ENCODE assay signal across 8 mouse cellular contexts in the genomic region with DNA sequence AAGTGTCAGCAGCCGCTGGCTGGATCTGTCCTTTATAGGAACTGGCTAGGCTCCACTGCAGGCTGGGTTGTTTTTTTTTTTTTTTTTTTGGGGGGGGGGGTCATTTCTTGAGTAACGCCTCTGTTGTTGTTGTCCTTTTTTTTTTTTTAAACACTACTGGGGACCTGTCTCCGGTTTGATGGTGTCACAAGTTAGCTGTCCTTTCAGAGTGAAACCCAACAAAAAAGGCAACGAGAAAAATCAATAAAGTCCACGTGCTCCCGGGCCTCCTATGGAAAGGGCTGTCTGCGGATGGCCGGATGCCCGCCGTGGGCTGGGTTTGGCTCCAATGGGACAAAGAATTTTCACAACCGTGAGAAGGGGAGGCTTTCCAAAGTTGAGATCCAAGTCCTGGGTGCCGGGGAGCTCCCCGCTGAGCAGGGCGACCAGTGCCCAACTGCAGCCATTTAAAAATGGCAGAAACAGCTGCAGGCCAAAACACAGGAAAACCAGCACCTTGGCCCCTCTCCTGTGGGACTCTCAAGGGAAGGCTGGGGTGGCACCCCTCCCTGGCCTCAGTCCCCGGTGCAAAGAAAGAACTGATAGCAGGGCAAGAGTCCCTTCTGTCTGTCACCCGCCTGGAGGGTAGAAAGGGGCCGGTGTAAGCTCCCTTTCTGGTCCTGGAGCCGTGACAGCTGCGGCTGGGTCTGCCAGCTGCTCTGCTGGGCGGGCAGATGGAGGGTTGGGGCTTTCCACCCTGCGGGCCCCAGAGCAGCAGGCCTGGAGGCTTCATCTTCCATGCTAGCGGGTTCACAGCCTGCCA. TPM values are rescaled to one million over a fixed set of nuclear protein-coding genes. Genes with fewer than 3 reads are reported as not detected.
DNase-seq lines count a peak whose midpoint lies in the region; ATAC-seq and TF ChIP-seq lines count a peak whose summit lies in the region.

No protein-coding gene starts in this region.

- H3K4me2 ChIP-seq in heart, embryonic 16.5 days (ENCODE audit: low read depth, low read length), result peak overlapping the region; percentile 69

- H3K9me3 ChIP-seq in heart, embryonic 16.5 days (replicated peaks; ENCODE audit: control insufficient read depth, low read length), result no peaks in the 10 kb centered on the region

- peak; percentile 21 for ATAC-seq in heart, embryonic 16.5 days (replicated peaks; ENCODE audit: extremely low read depth, insufficient read depth, low FRiP score)

- no peaks in the 10 kb centered on the region for H3K27me3 ChIP-seq in heart, embryonic 16.5 days (ENCODE audit: control insufficient read depth, insufficient read depth, low read length)

- H3K36me3 ChIP-seq in heart, embryonic 16.5 days (ENCODE audit: control insufficient read depth, insufficient read depth), result no peaks in the 10 kb centered on the region

- WGBS in bone marrow, adult 2 months, result 8% methylated on average over 22 of the region's 22 CpGs
- WGBS in heart, embryonic 16.5 days, result 1% methylated on average over 22 of the region's 22 CpGs
- 3% methylated on average over 22 of the region's 22 CpGs for WGBS in olfactory bulb, adult 2 months

- peak; percentile 45; the same call in 1 of the 2 replicates for TF ChIP-seq POLR2A in bone marrow, adult 2 months (IDR thresholded peaks at IDR 0.05; ENCODE audit: borderline replicate concordance, control insufficient read depth, low read depth, low read length)
- no peak for TF ChIP-seq POLR2A in olfactory bulb, adult 2 months (IDR thresholded peaks at IDR 0.05; ENCODE audit: insufficient read depth, low read depth, low read length)

- H3K4me1 ChIP-seq in bone marrow, adult 2 months (ENCODE audit: control insufficient read depth, insufficient read depth, low read length), result peaks cover 1% of the 10 kb centered on the region
- peaks cover 33% of the 10 kb centered on the region for H3K4me1 ChIP-seq in heart, embryonic 16.5 days (ENCODE audit: control insufficient read depth, insufficient read depth, low read length)
- peaks cover 22% of the 10 kb centered on the region for H3K4me1 ChIP-seq in olfactory bulb, adult 2 months (ENCODE audit: control insufficient read depth, insufficient read depth, low read length)

- peak overlapping the region; percentile 73 for H3K4me3 ChIP-seq in bone marrow, adult 2 months (replicated peaks; ENCODE audit: control insufficient read depth, low read depth, low read length)
- peak overlapping the region; percentile 89 for H3K4me3 ChIP-seq in heart, embryonic 16.5 days (ENCODE audit: low read length)
- peak overlapping the region; percentile 65 for H3K4me3 ChIP-seq in olfactory bulb, adult 2 months (ENCODE audit: insufficient read depth, low read depth, low read length)

- no peak for TF ChIP-seq CTCF in bone marrow, adult 2 months (IDR thresholded peaks at IDR 0.05; ENCODE audit: control insufficient read depth, insufficient read depth, low read length)
- TF ChIP-seq CTCF in olfactory bulb, adult 2 months (IDR thresholded peaks at IDR 0.05; ENCODE audit: insufficient read depth, low read depth, low read length), result no peak

- peak overlapping the region; percentile 89 for H3K27ac ChIP-seq in bone marrow, adult 2 months (ENCODE audit: control insufficient read depth, insufficient read depth, low read depth, low read length, poor library complexity)
- peak overlapping the region; percentile 99 for H3K27ac ChIP-seq in heart, embryonic 16.5 days (ENCODE audit: low read length)
- peak overlapping the region; percentile 89 for H3K27ac ChIP-seq in olfactory bulb, adult 2 months (ENCODE audit: insufficient read depth, low read depth, low read length)

- peak; percentile 34 for DNase-seq in CD4-positive helper T cell, adult 2 months (ENCODE audit: low read depth, low spot score)
- peak; percentile 76 for DNase-seq in fibroblast of lung, adult 2 months (ENCODE audit: low read depth)
- peak; percentile 82 to 90 for DNase-seq in kidney, postnatal 25 days
- peak; percentile 80 to 87 for DNase-seq in lung, adult 18-20 months
- DNase-seq in thymus, postnatal 0 days (ENCODE audit: low spot score), result peak; percentile 77

- H3K9ac ChIP-seq in heart, embryonic 16.5 days (ENCODE audit: low read length), result peak overlapping the region; percentile 98

RNA-seq across cellular contexts. Expression of a gene that starts 2.4 kb away (rescaled TPM):
- 17.5 and 30.6 TPM in 2 replicates for polyA plus RNA-seq in bone marrow, adult 2 months (2011; ENCODE audit: insufficient read depth, insufficient read length, low replicate concordance, missing spikeins)
- 14.8 and 15.5 TPM in 2 replicates for polyA plus RNA-seq in heart, embryonic 16.5 days (2015; fragmentation: Nextera tagmentation; extraction: Ambion mirVana)
- not detected in 2 replicates for polyA plus RNA-seq in olfactory bulb, adult 2 months (2012; ENCODE audit: insufficient read depth, insufficient read length, low replicate concordance, missing spikeins)
- polyA plus RNA-seq in thymus, postnatal 0 days (2015; fragmentation: Nextera tagmentation; extraction: Ambion mirVana), result 17.6 and 21.5 TPM in 2 replicates

RNA-seq across cellular contexts. Expression of a gene that starts 48.5 kb away (rescaled TPM):
- 23.6 and 51.4 TPM in 2 replicates for polyA plus RNA-seq in bone marrow, adult 2 months (2011; ENCODE audit: insufficient read depth, insufficient read length, low replicate concordance, missing spikeins)
- polyA plus RNA-seq in heart, embryonic 16.5 days (2015; fragmentation: Nextera tagmentation; extraction: Ambion mirVana), result 12.3 and 12.4 TPM in 2 replicates
- polyA plus RNA-seq in olfactory bulb, adult 2 months (2012; ENCODE audit: insufficient read depth, insufficient read length, low replicate concordance, missing spikeins), result not detected in 2 replicates
- polyA plus RNA-seq in thymus, postnatal 0 days (2015; fragmentation: Nextera tagmentation; extraction: Ambion mirVana), result 7.3 and 8.2 TPM in 2 replicates

Comparison
In these comparisons a context has a peak if more than half of its experiments do, and no peak if none do; other contexts are left out.
1. Peak in every context shown above with its lines: DNase-seq, ATAC-seq, H3K4me3 ChIP-seq and H3K27ac ChIP-seq.
2. DNase-seq: peak in every context shown above with its lines; median percentile 86 in kidney, postnatal 25 days; 84 in lung, adult 18-20 months; 77 in thymus, postnatal 0 days; 76 in fibroblast of lung, adult 2 months; 34 in CD4-positive helper T cell, adult 2 months.